Mouse (Mus musculus) liver, adult 2 months (tissue): ENCODE results near the gene Pappa. TPM values are rescaled to one million over a fixed set of nuclear protein-coding genes. Genes with fewer than 3 reads are reported as not detected.

Experiments
- DNase-seq: peaks from one replicate; pipeline ENCODE4 v3.0.0-alpha.2; 2011; ENCODE audit warnings: low read depth, low spot score; ENCODE audit errors: extremely low read depth
- H3K27ac ChIP-seq: fragments of 200-500 bp; replicated peaks from 2 replicates; pipeline ENCODE4 v1.5.1; 2012; ENCODE audit warnings: low read depth, mild to moderate bottlenecking, control low read depth, inconsistent platforms, low read length; ENCODE audit not compliant: insufficient read depth
- H3K27me3 ChIP-seq: fragments of 200-500 bp; 2 replicates; pipeline ENCODE4 v1.6.1; 2012; ENCODE audit warnings: mild to moderate bottlenecking, moderate library complexity, low read length, inconsistent platforms; ENCODE audit not compliant: control insufficient read depth, insufficient read depth
- H3K36me3 ChIP-seq: fragments of 200-500 bp; 2 replicates; pipeline ENCODE4 v1.6.1; 2012; ENCODE audit warnings: low read length, inconsistent platforms; ENCODE audit not compliant: control insufficient read depth, insufficient read depth
- H3K4me1 ChIP-seq: fragments of 200-500 bp; 2 replicates; pipeline ENCODE4 v1.6.1; 2011; ENCODE audit warnings: low read length; ENCODE audit not compliant: control insufficient read depth, insufficient read depth
- H3K4me3 ChIP-seq: fragments of 200-500 bp; 2 replicates; pipeline ENCODE4 v1.5.1; 2011; ENCODE audit warnings: low read depth, mild to moderate bottlenecking, control low read depth, low read length, moderate library complexity; ENCODE audit not compliant: insufficient read depth
- H3K79me2 ChIP-seq: fragments of 200-500 bp; 2 replicates; pipeline ENCODE4 v1.6.1; 2012; ENCODE audit warnings: inconsistent platforms, mild to moderate bottlenecking, low read length, moderate library complexity; ENCODE audit not compliant: control insufficient read depth, insufficient read depth
- H3K9ac ChIP-seq: fragments of 200-500 bp; 2 replicates; pipeline ENCODE4 v1.6.1; 2012; ENCODE audit warnings: low read depth, mild to moderate bottlenecking, control low read depth, inconsistent platforms, low read length
- CTCF ChIP-seq: fragments of 200-500 bp; IDR thresholded peaks from 2 replicates; pipeline ENCODE4 v1.5.1; 2011; ENCODE audit warnings: low read depth, low read length, control low read depth
- POLR2A ChIP-seq: fragments of 200-500 bp; IDR thresholded peaks from 2 replicates; pipeline ENCODE4 v1.6.1; 2011; ENCODE audit warnings: low read length, control low read depth; ENCODE audit not compliant: insufficient read depth; ENCODE audit errors: extremely low read depth
- WGBS: fragments of 180-500 bp; shearing (Covaris S2); methylation state at CpG from one replicate; pipeline ENCODE4 v1.1.7; 2018; 5-methylcytosine and 5-hydroxymethylcytosine counted together
- polyA plus RNA-seq: library from polyadenylated mRNA; depleted of rRNA; stranded (reverse); fragments of >200 nt; gene quantifications from 2 replicates; pipeline ENCODE4 v1.2.3, GENCODE M21; 2012
- total RNA-seq: library from RNA; depleted of rRNA; stranded (reverse); fragments of >200 nt; gene quantifications from 2 replicates; pipeline ENCODE4 v1.2.3, GENCODE M21; 2014

The Pappa gene
- total and polyA plus RNA-seq, 2 experiments: 0.02 to 0.09 TPM

- Histone ChIP-seq H3K4me3 (no peak overlapping the region), H3K79me2 (no peaks in the 10 kb centered on the region), H3K27me3 (no peaks in the 10 kb centered on the region), H3K9ac (no peak overlapping the region), H3K4me1 (no peaks in the 10 kb centered on the region), H3K27ac (no peak overlapping the region), H3K36me3 (no peaks in the 10 kb centered on the region)
- TF ChIP-seq POLR2A (no peak), CTCF (no peak)
- no peak for DNase-seq
- 75% methylated on average over 5 of the region's 5 CpGs for WGBS
These were observed 79.7 kb downstream of the Pappa start for GRCm38 (mm10) chr4:65203666-65204065.

GRCm38 (mm10) chr4:65205446-65205845 lies 81.5 kb downstream of the Pappa start:
- no peaks in the 10 kb centered on the region for H3K79me2 ChIP-seq
- no peak for DNase-seq
- H3K9ac ChIP-seq: no peak overlapping the region
- no peak overlapping the region for H3K27ac ChIP-seq
- no peaks in the 10 kb centered on the region for H3K36me3 ChIP-seq
- H3K27me3 ChIP-seq: no peaks in the 10 kb centered on the region
- TF ChIP-seq CTCF: no peak
- TF ChIP-seq POLR2A: no peak
- no peak overlapping the region for H3K4me3 ChIP-seq
- no peaks in the 10 kb centered on the region for H3K4me1 ChIP-seq
- 81% methylated on average over 2 of the region's 2 CpGs for WGBS

GRCm38 (mm10) chr4:65209369-65210015 lies 85.5 kb downstream of the Pappa start:
- no peaks in the 10 kb centered on the region for H3K4me1 ChIP-seq
- no peak overlapping the region for H3K9ac ChIP-seq
- no peaks in the 10 kb centered on the region for H3K36me3 ChIP-seq
- no peak overlapping the region for H3K4me3 ChIP-seq
- no peaks in the 10 kb centered on the region for H3K79me2 ChIP-seq
- H3K27me3 ChIP-seq: no peaks in the 10 kb centered on the region
- TF ChIP-seq CTCF (no peak), POLR2A (no peak)
- no peak for DNase-seq
- WGBS: 68% methylated on average over 3 of the region's 3 CpGs
- no peak overlapping the region for H3K27ac ChIP-seq

- DNase-seq: no peak
- H3K4me1 ChIP-seq: no peaks in the 10 kb centered on the region
- 19% methylated on average over 3 of the region's 3 CpGs for WGBS
- H3K27me3 ChIP-seq: no peaks in the 10 kb centered on the region
- no peak overlapping the region for H3K9ac ChIP-seq
- H3K79me2 ChIP-seq: no peaks in the 10 kb centered on the region
- H3K27ac ChIP-seq: no peak overlapping the region
- TF ChIP-seq POLR2A (no peak), CTCF (no peak)
- no peaks in the 10 kb centered on the region for H3K36me3 ChIP-seq
- H3K4me3 ChIP-seq: no peak overlapping the region
These were observed 92.7 kb downstream of the Pappa start for GRCm38 (mm10) chr4:65216682-65217081.

- Histone ChIP-seq H3K9ac (no peak overlapping the region), H3K27ac (no peak overlapping the region), H3K36me3 (no peaks in the 10 kb centered on the region), H3K4me3 (no peak overlapping the region), H3K4me1 (no peaks in the 10 kb centered on the region), H3K27me3 (no peaks in the 10 kb centered on the region), H3K79me2 (no peaks in the 10 kb centered on the region)
- no peak for DNase-seq
- 71% methylated on average over 9 of the region's 9 CpGs for WGBS
- TF ChIP-seq CTCF (no peak), POLR2A (no peak)
These were observed 93.8 kb downstream of the Pappa start for GRCm38 (mm10) chr4:65217651-65218364.

- WGBS: 92% methylated on average over 4 of the region's 4 CpGs
- TF ChIP-seq POLR2A: no peak
- no peak for TF ChIP-seq CTCF
- H3K27me3 ChIP-seq: no peaks in the 10 kb centered on the region
- H3K9ac ChIP-seq: no peak overlapping the region
- H3K36me3 ChIP-seq: no peaks in the 10 kb centered on the region
- no peaks in the 10 kb centered on the region for H3K79me2 ChIP-seq
- H3K4me3 ChIP-seq: no peak overlapping the region
- H3K4me1 ChIP-seq: no peaks in the 10 kb centered on the region
- no peak overlapping the region for H3K27ac ChIP-seq
- DNase-seq: no peak
These were observed 99.9 kb downstream of the Pappa start for GRCm38 (mm10) chr4:65223901-65224300.
